Mouse (Mus musculus): ENCODE results near the gene Trabd. TPM values are rescaled to one million over a fixed set of nuclear protein-coding genes. Genes with fewer than 3 reads are reported as not detected.

Gene Trabd
- 46.4 and 56.6 TPM in 2 replicates for polyA plus RNA-seq (2015; fragmentation: Nextera tagmentation; extraction: Ambion mirVana)

- H3K27me3 ChIP-seq (replicated peaks), result 0 out of 2 replicates have a peak, but pooled peaks cover under 1% of the 10 kb centered on the region
- WGBS, result 24% methylated on average over 11 of the region's 11 CpGs
- H3K9ac ChIP-seq, result peak within 1 kb of the TSS; percentile 77
- ATAC-seq, result peak; percentile 0; the same call in 1 of the 2 replicates
- no peaks in the 10 kb centered on the region for H3K9me3 ChIP-seq
- H3K27ac ChIP-seq, result peak within 1 kb of the TSS; percentile 85
- peak within 1 kb of the TSS; percentile 68 for H3K4me3 ChIP-seq (replicated peaks)
- H3K4me1 ChIP-seq (replicated peaks), result peaks cover 26% of the 10 kb centered on the region
- no peaks in the 10 kb centered on the region for H3K36me3 ChIP-seq
- peak within 1 kb of the TSS; percentile 87 for H3K4me2 ChIP-seq (replicated peaks)
Measured at GRCm38 (mm10) chr15:89074613-89075477, at the start of gene Trabd. Trabd (plus strand) TSS chr15:89075124.

- 76% methylated on average over 5 of the region's 5 CpGs for WGBS
Measured at GRCm38 (mm10) chr15:89044381-89044780, 30.5 kb upstream of the Trabd start.

GRCm38 (mm10) chr15:89046356-89046755 lies 28.6 kb upstream of the Trabd start:
- no peak for ATAC-seq

More at GRCm38 (mm10) chr15:89044381-89044780, 30.5 kb upstream of the Trabd start:
- Histone ChIP-seq H3K9me3 (no peaks in the 10 kb centered on the region), H3K4me1 (replicated peaks) (no peaks in the 10 kb centered on the region), H3K27ac (no peak overlapping the region), H3K27me3 (replicated peaks) (no peaks in the 10 kb centered on the region), H3K36me3 (no peaks in the 10 kb centered on the region), H3K9ac (no peak overlapping the region), H3K4me3 (replicated peaks) (no peak overlapping the region), H3K4me2 (replicated peaks) (no peak overlapping the region)
- ATAC-seq, result no peak

GRCm38 (mm10) chr15:89054666-89055065 lies 20.3 kb upstream of the Trabd start:
- Histone ChIP-seq H3K4me3 (replicated peaks) (no peak overlapping the region), H3K27ac (no peak overlapping the region), H3K9me3 (no peaks in the 10 kb centered on the region), H3K27me3 (replicated peaks) (peaks cover 11% of the 10 kb centered on the region), H3K36me3 (no peaks in the 10 kb centered on the region), H3K9ac (no peak overlapping the region), H3K4me2 (replicated peaks) (no peak overlapping the region), H3K4me1 (replicated peaks) (no peaks in the 10 kb centered on the region)
- ATAC-seq, result no peak
- WGBS, result 87% methylated on average over 7 of the region's 7 CpGs

More at GRCm38 (mm10) chr15:89046356-89046755, 28.6 kb upstream of the Trabd start:
- no peaks in the 10 kb centered on the region for H3K36me3 ChIP-seq
- H3K4me3 ChIP-seq (replicated peaks), result no peak overlapping the region
- H3K4me1 ChIP-seq (replicated peaks), result no peaks in the 10 kb centered on the region
- no peak overlapping the region for H3K27ac ChIP-seq
- no peaks in the 10 kb centered on the region for H3K27me3 ChIP-seq (replicated peaks)
- H3K4me2 ChIP-seq (replicated peaks), result no peak overlapping the region
- 75% methylated on average over 4 of the region's 4 CpGs for WGBS
- H3K9ac ChIP-seq, result no peak overlapping the region
- no peaks in the 10 kb centered on the region for H3K9me3 ChIP-seq

- Histone ChIP-seq H3K9ac (no peak overlapping the region), H3K27ac (no peak overlapping the region), H3K9me3 (no peaks in the 10 kb centered on the region), H3K4me1 (replicated peaks) (no peaks in the 10 kb centered on the region; the same call in 1 of the 2 replicates), H3K4me3 (replicated peaks) (no peak overlapping the region), H3K27me3 (replicated peaks) (peaks cover 27% of the 10 kb centered on the region), H3K4me2 (replicated peaks) (0 out of 2 replicates have a peak overlapping the region, but pooled peaks have one; percentile 97), H3K36me3 (no peaks in the 10 kb centered on the region)
- WGBS, result 20% methylated on average over 6 of the region's 6 CpGs
- no peak for ATAC-seq
Measured at GRCm38 (mm10) chr15:89058736-89059135, 16.2 kb upstream of the Trabd start.

GRCm38 (mm10) chr15:89059161-89059931 lies 15.6 kb upstream of the Trabd start, which contains the start of gene Panx2:
Panx2 (plus strand) TSS chr15:89059734.
- Histone ChIP-seq H3K4me2 (replicated peaks) (peak within 1 kb of the TSS; percentile 97), H3K4me3 (replicated peaks) (peak within 1 kb of the TSS; percentile 57), H3K9me3 (no peaks in the 10 kb centered on the region), H3K4me1 (replicated peaks) (no peaks in the 10 kb centered on the region; the same call in 1 of the 2 replicates), H3K9ac (peak within 1 kb of the TSS; percentile 54), H3K27me3 (replicated peaks) (peaks cover 27% of the 10 kb centered on the region), H3K36me3 (no peaks in the 10 kb centered on the region), H3K27ac (no peak within 1 kb of the TSS)
- ATAC-seq, result peak; percentile 35; the same call in 1 of the 2 replicates
- 1% methylated on average over 49 of the region's 57 CpGs for WGBS

- 3% methylated on average over 42 of the region's 48 CpGs for WGBS
- Histone ChIP-seq H3K4me2 (replicated peaks) (peak overlapping the region; percentile 97), H3K27ac (no peak overlapping the region), H3K4me1 (replicated peaks) (no peaks in the 10 kb centered on the region; the same call in 1 of the 2 replicates), H3K9ac (peak overlapping the region; percentile 54), H3K9me3 (no peaks in the 10 kb centered on the region), H3K4me3 (replicated peaks) (peak overlapping the region; percentile 57), H3K36me3 (no peaks in the 10 kb centered on the region), H3K27me3 (replicated peaks) (peaks cover 27% of the 10 kb centered on the region)
- peak; percentile 48 for ATAC-seq
Measured at GRCm38 (mm10) chr15:89060032-89060681, 14.8 kb upstream of the Trabd start.

- H3K4me2 ChIP-seq (replicated peaks), result peak overlapping the region; percentile 97; the same call in 1 of the 2 replicates
- no peaks in the 10 kb centered on the region for H3K36me3 ChIP-seq
- H3K9ac ChIP-seq, result no peak overlapping the region
- WGBS, result 86% methylated on average over 12 of the region's 12 CpGs
- H3K27me3 ChIP-seq (replicated peaks), result peaks cover 27% of the 10 kb centered on the region
- no peak overlapping the region for H3K27ac ChIP-seq
- H3K4me3 ChIP-seq (replicated peaks), result 0 out of 2 replicates have a peak overlapping the region, but pooled peaks have one; percentile 57
- ATAC-seq, result no peak
- H3K9me3 ChIP-seq, result no peaks in the 10 kb centered on the region
- no peaks in the 10 kb centered on the region; the same call in 1 of the 2 replicates for H3K4me1 ChIP-seq (replicated peaks)
Measured at GRCm38 (mm10) chr15:89060811-89061460, 14.0 kb upstream of the Trabd start.

GRCm38 (mm10) chr15:89061761-89062517 lies 13.0 kb upstream of the Trabd start:
- WGBS, result 82% methylated on average over 6 of the region's 6 CpGs
- H3K9me3 ChIP-seq, result no peaks in the 10 kb centered on the region
- H3K9ac ChIP-seq, result no peak overlapping the region
- H3K4me1 ChIP-seq (replicated peaks), result no peaks in the 10 kb centered on the region; the same call in 1 of the 2 replicates
- H3K27ac ChIP-seq, result no peak overlapping the region
- H3K36me3 ChIP-seq, result no peaks in the 10 kb centered on the region
- no peak for ATAC-seq
- no peak overlapping the region for H3K4me2 ChIP-seq (replicated peaks)
- H3K27me3 ChIP-seq (replicated peaks), result peaks cover 33% of the 10 kb centered on the region
- no peak overlapping the region for H3K4me3 ChIP-seq (replicated peaks)

- Histone ChIP-seq H3K4me2 (replicated peaks) (no peak overlapping the region), H3K9me3 (no peaks in the 10 kb centered on the region), H3K9ac (no peak overlapping the region), H3K4me1 (replicated peaks) (peaks cover 1% of the 10 kb centered on the region; the same call in 1 of the 2 replicates), H3K4me3 (replicated peaks) (no peak overlapping the region), H3K27ac (no peak overlapping the region), H3K36me3 (no peaks in the 10 kb centered on the region), H3K27me3 (replicated peaks) (peaks cover 39% of the 10 kb centered on the region)
- 86% methylated on average over 5 of the region's 5 CpGs for WGBS
- ATAC-seq, result no peak
Measured at GRCm38 (mm10) chr15:89062518-89062910, 12.4 kb upstream of the Trabd start.

- H3K27me3 ChIP-seq (replicated peaks), result peaks cover 42% of the 10 kb centered on the region
- peaks cover 2% of the 10 kb centered on the region; the same call in 1 of the 2 replicates for H3K4me1 ChIP-seq (replicated peaks)
- H3K36me3 ChIP-seq, result no peaks in the 10 kb centered on the region
- no peak overlapping the region for H3K4me2 ChIP-seq (replicated peaks)
- H3K27ac ChIP-seq, result no peak overlapping the region
- H3K9me3 ChIP-seq, result no peaks in the 10 kb centered on the region
- no peak overlapping the region for H3K9ac ChIP-seq
- no peak overlapping the region for H3K4me3 ChIP-seq (replicated peaks)
- WGBS, result 67% methylated on average over 7 of the region's 7 CpGs
- no peak for ATAC-seq
Measured at GRCm38 (mm10) chr15:89063001-89063400, 11.9 kb upstream of the Trabd start.
